In the genomic region with DNA sequence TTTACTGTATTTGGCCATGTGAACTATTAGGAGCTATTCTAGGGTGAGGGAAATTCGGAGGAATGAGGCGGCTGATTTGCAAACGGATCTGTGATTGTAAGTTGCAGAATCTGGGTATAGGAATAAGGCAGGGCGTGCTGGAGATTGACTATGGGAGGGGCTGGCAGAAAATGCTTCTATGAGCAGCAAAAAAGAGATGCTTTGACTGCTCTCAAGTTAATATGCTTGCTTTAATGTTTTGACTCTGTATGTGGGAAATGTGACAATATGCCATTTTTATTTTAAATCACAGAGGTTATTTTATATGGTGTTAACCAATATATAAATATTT, we compare ENCODE assay signal across 9 mouse cellular contexts.
DNase-seq lines count a peak whose midpoint lies in the region; ATAC-seq lines count a peak whose summit lies in the region.
"Had no signal": no experiment of that assay in that cellular context is flagged by ENCODE, and none has a peak within 500 bp of the region (broad histone marks: within the 10 kb centered on the region; RNA-seq: fewer than 3 reads in every experiment).

No protein-coding gene starts in this region.

- no peaks in the 10 kb centered on the region for H3K4me1 ChIP-seq in neural tube, embryonic 11.5 days (ENCODE audit: control insufficient read depth, insufficient read depth, low read length)
- peaks cover 18% of the 10 kb centered on the region for H3K4me1 ChIP-seq in liver, embryonic 12.5 days

- H3K27me3 ChIP-seq in neural tube, embryonic 11.5 days (ENCODE audit: control insufficient read depth, insufficient read depth, low read length) = no peaks in the 10 kb centered on the region
- H3K27me3 ChIP-seq in liver, embryonic 12.5 days (replicated peaks) = no peaks in the 10 kb centered on the region

- no peaks in the 10 kb centered on the region for H3K9me3 ChIP-seq in neural tube, embryonic 11.5 days (ENCODE audit: control insufficient read depth, low read length)
- H3K9me3 ChIP-seq in liver, embryonic 12.5 days (replicated peaks) = no peaks in the 10 kb centered on the region

- DNase-seq in frontal cortex, postnatal 36 days (ENCODE audit: low spot score in 2 of 2) = peak; percentile 45 to 79
- DNase-seq in frontal cortex, adult 2 months (ENCODE audit: extremely low spot score in 1 of 2, low spot score in 1 of 2) = no peak
- no peak for DNase-seq in neural tube, embryonic 11.5 days (ENCODE audit: low spot score)
- no peak for DNase-seq in neural tube, embryonic 10.5 days (ENCODE audit: extremely low spot score, low spot score)
- DNase-seq in gastrocnemius, adult 18-20 months (ENCODE audit: low spot score) = no peak
- no peak for DNase-seq in cerebellum, postnatal 25 days
- no peak for DNase-seq in embryo, embryonic 10.5 days (ENCODE audit: low spot score)

- H3K4me2 ChIP-seq in neural tube, embryonic 11.5 days (ENCODE audit: low read depth) = no peak overlapping the region; the same call in 1 of the 2 replicates
- peak overlapping the region; percentile 53 for H3K4me2 ChIP-seq in liver, embryonic 12.5 days

- no peak overlapping the region for H3K27ac ChIP-seq in neural tube, embryonic 11.5 days (ENCODE audit: low read depth, low read length)
- H3K27ac ChIP-seq in liver, embryonic 12.5 days = no peak overlapping the region

- 70% methylated on average over 4 of the region's 4 CpGs for WGBS in neural tube, embryonic 11.5 days
- 72% methylated on average over 4 of the region's 4 CpGs for WGBS in liver, embryonic 12.5 days (ENCODE audit: insufficient replicate concordance)

- peak overlapping the region; percentile 8; the same call in 1 of the 2 replicates for H3K4me3 ChIP-seq in neural tube, embryonic 11.5 days (ENCODE audit: low read depth, low read length)
- no peak overlapping the region for H3K4me3 ChIP-seq in liver, embryonic 12.5 days
- H3K4me3 ChIP-seq: erythroblast, embryonic 14.5 days had no signal

- H3K36me3 ChIP-seq in neural tube, embryonic 11.5 days (ENCODE audit: control insufficient read depth, insufficient read depth, low read length) = no peaks in the 10 kb centered on the region
- peaks cover 11% of the 10 kb centered on the region; the same call in 1 of the 2 replicates for H3K36me3 ChIP-seq in liver, embryonic 12.5 days

- peak overlapping the region; percentile 35; the same call in 1 of the 2 replicates for H3K9ac ChIP-seq in neural tube, embryonic 11.5 days (ENCODE audit: low read length)
- no peak overlapping the region for H3K9ac ChIP-seq in liver, embryonic 12.5 days

- no peak for ATAC-seq in neural tube, embryonic 11.5 days (ENCODE audit: insufficient read depth, low FRiP score, low TSS enrichment)
- no peak for ATAC-seq in liver, embryonic 12.5 days

Comparison
In these comparisons a context has a peak if more than half of its experiments do, and no peak if none do; other contexts are left out.
1. DNase-seq: peak in frontal cortex, postnatal 36 days (2 of 2); none in frontal cortex, adult 2 months (0 of 2), neural tube, embryonic 11.5 days (single experiment), neural tube, embryonic 10.5 days (single experiment), gastrocnemius, adult 18-20 months (single experiment), cerebellum, postnatal 25 days (0 of 2) and embryo, embryonic 10.5 days (single experiment).